In genomic region chrX:168794974-168795858, GRCm38 (mm10) we compare ENCODE assay signal across 8 mouse cellular contexts. TPM values are rescaled to one million over a fixed set of nuclear protein-coding genes. Genes with fewer than 3 reads are reported as not detected.
DNase-seq lines count a peak whose midpoint lies in the region; ATAC-seq and TF ChIP-seq lines count a peak whose summit lies in the region.

Arhgap6 (plus strand) TSS chrX:168795099.

- H3K4me3 ChIP-seq in brown adipose tissue, adult 24 weeks (ENCODE audit: insufficient read depth, low read depth, low read length), result peak within 1 kb of the TSS; percentile 59
- H3K4me3 ChIP-seq in hindbrain, postnatal 0 days (ENCODE audit: low read length), result peak within 1 kb of the TSS; percentile 37
- H3K4me3 ChIP-seq in liver, embryonic 15.5 days (replicated peaks), result peak within 1 kb of the TSS; percentile 32

- no peaks in the 10 kb centered on the region for H3K9me3 ChIP-seq in hindbrain, postnatal 0 days (ENCODE audit: low read length)
- no peaks in the 10 kb centered on the region for H3K9me3 ChIP-seq in liver, embryonic 15.5 days (replicated peaks)

- TF ChIP-seq CTCF in hindbrain, postnatal 0 days (IDR thresholded peaks at IDR 0.05; ENCODE audit: low read depth), result no peak

- H3K9ac ChIP-seq in hindbrain, postnatal 0 days (replicated peaks; ENCODE audit: low read length), result no peak within 1 kb of the TSS; the same call in 1 of the 2 replicates
- no peak within 1 kb of the TSS for H3K9ac ChIP-seq in liver, embryonic 15.5 days

- no peak within 1 kb of the TSS for H3K27ac ChIP-seq in brown adipose tissue, adult 24 weeks (replicated peaks; ENCODE audit: low read depth, low read length)
- H3K27ac ChIP-seq in hindbrain, postnatal 0 days, result no peak within 1 kb of the TSS
- no peak within 1 kb of the TSS for H3K27ac ChIP-seq in liver, embryonic 15.5 days (replicated peaks)

- H3K4me2 ChIP-seq in hindbrain, postnatal 0 days (ENCODE audit: low read depth, low read length), result peak within 1 kb of the TSS; percentile 70
- peak within 1 kb of the TSS; percentile 58 for H3K4me2 ChIP-seq in liver, embryonic 15.5 days

- peak; percentile 49 for ATAC-seq in hindbrain, postnatal 0 days
- ATAC-seq in liver, embryonic 15.5 days (ENCODE audit: insufficient read depth), result no peak

- 26% methylated on average over 47 of the region's 48 CpGs for WGBS in hindbrain, postnatal 0 days
- 17% methylated on average over 46 of the region's 48 CpGs for WGBS in liver, embryonic 15.5 days (ENCODE audit: insufficient replicate concordance)

- H3K4me1 ChIP-seq in brown adipose tissue, adult 24 weeks (ENCODE audit: control insufficient read depth, insufficient read depth, insufficient read length, low read length), result no peaks in the 10 kb centered on the region
- H3K4me1 ChIP-seq in hindbrain, postnatal 0 days (ENCODE audit: insufficient read depth, low read length), result no peaks in the 10 kb centered on the region
- H3K4me1 ChIP-seq in liver, embryonic 15.5 days (replicated peaks), result no peaks in the 10 kb centered on the region

- no peaks in the 10 kb centered on the region for H3K36me3 ChIP-seq in hindbrain, postnatal 0 days (ENCODE audit: insufficient read depth, low read length)
- H3K36me3 ChIP-seq in liver, embryonic 15.5 days (replicated peaks), result no peaks in the 10 kb centered on the region

- intact Hi-C loops in gastrocnemius, postnatal 36 days (cut with DNase I), result no loop called here

- peak; percentile 4 to 26 for DNase-seq in cerebellum, postnatal 10 days
- no peak for DNase-seq in cerebellum, adult 11 months
- peak; percentile 27 to 36 for DNase-seq in gastrocnemius, postnatal 36 days
- peak; percentile 6 for DNase-seq in hindbrain, postnatal 0 days (ENCODE audit: low spot score)
- DNase-seq in naive thymus-derived CD4-positive, alpha-beta T cell, adult 2 months (ENCODE audit: low read depth), result peak; percentile 3
- DNase-seq in cerebellum, adult 8-10 months, result no peak

- peaks cover 14% of the 10 kb centered on the region; the same call in 1 of the 2 replicates for H3K27me3 ChIP-seq in hindbrain, postnatal 0 days (ENCODE audit: insufficient read depth, low read length)
- peaks cover 26% of the 10 kb centered on the region for H3K27me3 ChIP-seq in liver, embryonic 15.5 days

RNA-seq across cellular contexts. Expression of gene Arhgap6, which starts in this region (rescaled TPM):
- polyA plus RNA-seq in brown adipose tissue, adult 24 weeks (2012; ENCODE audit: insufficient read depth, insufficient read length, missing spikeins), result 1.5 and 1.9 TPM in 2 replicates
- total RNA-seq in gastrocnemius, postnatal 36 days (2021), result 1 to 10 TPM; 2.3 to 2.8 TPM
- total RNA-seq in hindbrain, postnatal 0 days (2014; rRNA removed), result 1.3 and 2.0 TPM in 2 replicates
- polyA plus RNA-seq in hindbrain, postnatal 0 days (2015; fragmentation: Nextera tagmentation; extraction: Ambion mirVana), result 1.7 and 2.2 TPM in 2 replicates
- 1.9 and 2.0 TPM in 2 replicates for polyA plus RNA-seq in liver, embryonic 15.5 days (2015; fragmentation: Nextera tagmentation; extraction: Ambion mirVana)

Comparison
In these comparisons a context has a peak if more than half of its experiments do, and no peak if none do; other contexts are left out.
1. DNase-seq: peak in cerebellum, postnatal 10 days (2 of 2), gastrocnemius, postnatal 36 days (2 of 2), hindbrain, postnatal 0 days (single experiment) and naive thymus-derived CD4-positive, alpha-beta T cell, adult 2 months (single experiment); none in cerebellum, adult 11 months (single experiment) and cerebellum, adult 8-10 months (single experiment).
2. Peak in every context shown above with its lines, with median percentiles within 50 percentile points of each other: H3K4me3 ChIP-seq.